Mouse (Mus musculus): ENCODE data around the gene Efnb2. TPM values are rescaled to one million over a fixed set of nuclear protein-coding genes. Genes with fewer than 3 reads are reported as not detected.

The Efnb2 gene
- total and polyA plus RNA-seq, 3 experiments: 0.12 to 0.19 TPM; not detected in 1

DNA sequence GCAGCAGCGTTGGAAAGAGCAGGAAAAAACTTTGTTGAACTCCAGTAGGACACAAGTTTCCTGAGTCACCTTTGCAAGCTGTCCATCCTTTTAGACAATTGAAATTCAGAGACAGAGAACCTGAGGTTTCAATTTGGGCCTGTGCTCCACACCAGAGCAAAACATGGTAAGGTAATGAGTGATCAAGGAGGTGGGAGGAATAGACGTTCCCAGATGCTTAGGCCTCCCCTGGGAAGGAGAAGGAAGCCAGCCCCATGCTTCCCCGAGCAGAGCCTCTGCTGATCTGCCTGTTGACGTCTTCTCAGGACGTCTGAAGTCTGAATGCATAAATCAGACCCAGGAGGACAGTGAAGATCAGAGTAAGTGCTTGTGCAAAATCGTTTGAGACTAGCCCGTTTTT is 51.3 kb downstream of the Efnb2 start:
- no peaks in the 10 kb centered on the region for H3K9me3 ChIP-seq (replicated peaks; ENCODE audit: insufficient read depth, low read length)
- no peaks in the 10 kb centered on the region for H3K27me3 ChIP-seq (ENCODE audit: control insufficient read depth in 1 of 2, insufficient read depth in 2 of 2, low read length in 2 of 2)
- no peak overlapping the region for H3K4me3 ChIP-seq (ENCODE audit: control insufficient read depth in 1 of 2, insufficient read depth in 1 of 2, low read depth in 2 of 2, low read length in 2 of 2)
- DNase-seq (ENCODE audit: low read depth, low spot score): no peak
- H3K9ac ChIP-seq (ENCODE audit: control insufficient read depth, low read depth, low read length, poor library complexity, severe bottlenecking): no peak overlapping the region
- no peak overlapping the region for H3K27ac ChIP-seq (ENCODE audit: control insufficient read depth, low read depth, low read length)
- H3K79me2 ChIP-seq (ENCODE audit: control insufficient read depth, insufficient read depth, low read length, poor library complexity): no peaks in the 10 kb centered on the region
- H3K36me3 ChIP-seq (ENCODE audit: control insufficient read depth in 1 of 2, insufficient read depth in 2 of 2, low read length in 2 of 2): no peaks in the 10 kb centered on the region
- TF ChIP-seq GABPA (IDR thresholded peaks at IDR 0.05; ENCODE audit: low read depth, low read length): no peak
- TF ChIP-seq ZNF384 (IDR thresholded peaks at IDR 0.05; ENCODE audit: low read depth, low read length): no peak
- TF ChIP-seq MXI1 (IDR thresholded peaks at IDR 0.05; ENCODE audit: low read depth, low read length): no peak
- no peak for TF ChIP-seq TAL1 (IDR thresholded peaks at IDR 0.05; ENCODE audit: low read length)
- TF ChIP-seq MAFK (IDR thresholded peaks at IDR 0.05; ENCODE audit: borderline replicate concordance, low read depth, low read length): no peak
- no peak for TF ChIP-seq USF2 (IDR thresholded peaks at IDR 0.05; ENCODE audit: borderline replicate concordance in 1 of 2, insufficient read depth in 1 of 2, low read depth in 1 of 2, low read length in 2 of 2)
- TF ChIP-seq ZC3H11A (IDR thresholded peaks at IDR 0.05; ENCODE audit: low read depth, low read length): no peak
- no peak for TF ChIP-seq TBP (IDR thresholded peaks at IDR 0.05; ENCODE audit: low read depth, low read length)
- TF ChIP-seq CHD1 (IDR thresholded peaks at IDR 0.05; ENCODE audit: low read depth, low read length): no peak
- TF ChIP-seq EP300 (IDR thresholded peaks at IDR 0.05; ENCODE audit: low read depth in 1 of 2, low read length in 2 of 2): no peak
- no peak for TF ChIP-seq HCFC1 (IDR thresholded peaks at IDR 0.05; ENCODE audit: low read depth, low read length)
- no peak for TF ChIP-seq JUND (IDR thresholded peaks at IDR 0.05; ENCODE audit: low read depth, low read length)
- H3K4me1 ChIP-seq (ENCODE audit: control insufficient read depth in 1 of 2, insufficient read depth in 2 of 2, low read length in 2 of 2): no peaks in the 10 kb centered on the region

DNA sequence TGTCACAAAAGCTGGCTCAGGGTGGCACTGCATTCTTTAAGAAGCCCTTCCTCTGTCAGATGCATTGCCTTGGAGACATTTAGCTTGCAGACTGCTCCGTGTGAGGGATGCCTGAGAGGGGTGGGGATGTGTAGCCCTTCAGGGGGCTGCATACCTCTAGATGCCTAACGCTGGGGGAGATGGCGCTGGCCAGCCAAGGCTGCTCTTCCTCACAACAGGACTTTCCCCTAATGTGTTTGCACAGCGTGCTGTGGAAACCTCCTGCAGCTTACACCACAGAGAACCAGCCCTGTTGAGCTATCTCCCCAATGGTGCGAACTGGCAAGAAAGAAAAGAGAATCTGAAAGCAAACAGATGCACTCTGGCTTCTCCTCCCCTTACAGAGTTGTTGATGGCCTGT is 51.9 kb downstream of the Efnb2 start:
- TF ChIP-seq NELFE (IDR thresholded peaks at IDR 0.05; ENCODE audit: low read depth, low read length): no peak
- no peak for TF ChIP-seq MEF2A (IDR thresholded peaks at IDR 0.05; ENCODE audit: extremely low read depth, insufficient replicate concordance, low read depth, low read length, poor library complexity, severe bottlenecking)
- TF ChIP-seq POLR2A (IDR thresholded peaks at IDR 0.05; ENCODE audit: control insufficient read depth in 1 of 2, insufficient read depth in 1 of 2, low read depth in 1 of 2, low read length in 2 of 2, poor library complexity in 1 of 2): no peak
- TF ChIP-seq RAD21 (IDR thresholded peaks at IDR 0.05; ENCODE audit: low read depth, low read length): no peak
- no peak for TF ChIP-seq MAFK (IDR thresholded peaks at IDR 0.05; ENCODE audit: borderline replicate concordance, low read depth, low read length)
- no peak for TF ChIP-seq TBP (IDR thresholded peaks at IDR 0.05; ENCODE audit: low read depth, low read length)
- TF ChIP-seq MAX (IDR thresholded peaks at IDR 0.05; ENCODE audit: low read length): no peak
- Histone ChIP-seq H3K4me1 (ENCODE audit: control insufficient read depth in 1 of 2, insufficient read depth in 2 of 2, low read length in 2 of 2) (no peaks in the 10 kb centered on the region), H3K27ac (ENCODE audit: control insufficient read depth, low read depth, low read length) (no peak overlapping the region)

More for the DNA sequence above, 51.9 kb downstream of the Efnb2 start:
- Histone ChIP-seq H3K27me3 (ENCODE audit: control insufficient read depth in 1 of 2, insufficient read depth in 2 of 2, low read length in 2 of 2) (no peaks in the 10 kb centered on the region), H3K4me3 (ENCODE audit: control insufficient read depth in 1 of 2, insufficient read depth in 1 of 2, low read depth in 2 of 2, low read length in 2 of 2) (no peak overlapping the region), H3K36me3 (ENCODE audit: control insufficient read depth in 1 of 2, insufficient read depth in 2 of 2, low read length in 2 of 2) (no peaks in the 10 kb centered on the region), H3K9ac (ENCODE audit: control insufficient read depth, low read depth, low read length, poor library complexity, severe bottlenecking) (no peak overlapping the region), H3K9me3 (replicated peaks; ENCODE audit: insufficient read depth, low read length) (no peaks in the 10 kb centered on the region), H3K79me2 (ENCODE audit: control insufficient read depth, insufficient read depth, low read length, poor library complexity) (no peaks in the 10 kb centered on the region)
- DNase-seq (ENCODE audit: low read depth, low spot score): no peak

Measured in MEL (cell line).